Mouse (Mus musculus) G1E-ER4 (cell line): ENCODE data around the gene Syce3. TPM values are rescaled to one million over a fixed set of nuclear protein-coding genes. Genes with fewer than 3 reads are reported as not detected.

Source experiments
- GATA1 ChIP-seq: IDR thresholded peaks from one replicate; pipeline ENCODE4 v1.8.0; 2012; ENCODE audit warnings: low read length, inconsistent platforms
- polyA plus RNA-seq: library from polyadenylated mRNA; stranded (reverse); fragments of >175 nt; gene quantifications from 2 replicates; pipeline ENCODE4 v1.2.3, GENCODE M21; 2012

The Syce3 gene
- polyA plus RNA-seq, result not detected in 2 replicates

GRCm38 (mm10) chr15:89410118-89410517, at the start of gene Syce3:
TSS of gene Syce3 (minus strand) at chr15:89410503.
- TF ChIP-seq GATA1, result no peak

DNA sequence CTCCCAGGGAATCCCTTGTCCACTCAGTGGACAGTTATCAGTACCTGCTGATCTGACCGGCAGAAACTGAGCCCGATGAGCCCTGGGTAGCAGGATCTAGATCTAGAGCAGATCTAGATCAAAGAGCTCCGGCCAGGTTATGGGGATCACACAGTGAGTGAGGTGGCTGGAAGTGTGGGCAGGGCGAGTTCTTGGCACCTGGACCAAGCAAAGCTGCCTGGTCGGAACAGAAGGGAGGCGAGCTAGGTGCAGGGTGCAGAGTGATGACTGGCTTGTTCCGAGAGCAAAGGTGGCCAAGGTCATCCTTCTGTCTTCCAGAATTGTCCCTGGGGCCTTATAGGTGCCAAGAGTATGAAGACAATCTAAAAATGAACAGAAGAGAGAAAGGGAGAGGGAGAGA, 49.5 kb upstream of the Syce3 start:
- TF ChIP-seq GATA1, result no peak

GRCm38 (mm10) chr15:89458942-89459341, 48.6 kb upstream of the Syce3 start:
- TF ChIP-seq GATA1, result no peak

DNA sequence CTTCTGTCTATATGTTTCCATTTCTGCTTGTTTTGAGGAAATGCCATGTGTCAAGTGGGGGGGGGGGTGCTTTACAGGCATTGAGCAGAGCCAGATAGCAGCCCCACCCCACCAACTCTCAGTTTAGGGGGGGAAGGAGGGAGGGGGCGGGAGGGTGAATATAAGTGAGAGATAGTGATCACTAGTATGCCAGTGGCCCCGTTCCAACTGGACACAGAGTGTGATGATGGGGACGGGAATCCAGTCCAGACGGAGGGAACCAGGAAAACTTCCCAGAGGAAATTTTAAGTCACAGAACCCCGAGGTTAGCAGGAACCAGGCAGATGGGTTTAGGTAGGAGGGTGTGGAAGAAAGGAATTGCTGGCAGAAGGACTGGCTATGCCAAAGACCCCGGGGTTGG, 45.3 kb upstream of the Syce3 start:
- TF ChIP-seq GATA1, result no peak

- TF ChIP-seq GATA1, result no peak
These were observed 44.6 kb upstream of the Syce3 start for GRCm38 (mm10) chr15:89454857-89455256.

GRCm38 (mm10) chr15:89453865-89454478, 43.7 kb upstream of the Syce3 start, which contains the start of gene Mapk8ip2:
TSS of gene Mapk8ip2 (plus strand) at chr15:89453913.
- TF ChIP-seq GATA1, result no peak

GRCm38 (mm10) chr15:89452906-89453864, 42.9 kb upstream of the Syce3 start:
- no peak for TF ChIP-seq GATA1

GRCm38 (mm10) chr15:89442486-89443070, 32.3 kb upstream of the Syce3 start:
- TF ChIP-seq GATA1, result no peak

- TF ChIP-seq GATA1, result no peak
These were observed 25.6 kb upstream of the Syce3 start for GRCm38 (mm10) chr15:89435878-89436277.

- no peak for TF ChIP-seq GATA1
These were observed 23.8 kb upstream of the Syce3 start for GRCm38 (mm10) chr15:89434136-89434535.

- TF ChIP-seq GATA1, result no peak
These were observed 22.6 kb upstream of the Syce3 start for GRCm38 (mm10) chr15:89432946-89433345.

GRCm38 (mm10) chr15:89431806-89432205, 21.5 kb upstream of the Syce3 start:
- no peak for TF ChIP-seq GATA1

DNA sequence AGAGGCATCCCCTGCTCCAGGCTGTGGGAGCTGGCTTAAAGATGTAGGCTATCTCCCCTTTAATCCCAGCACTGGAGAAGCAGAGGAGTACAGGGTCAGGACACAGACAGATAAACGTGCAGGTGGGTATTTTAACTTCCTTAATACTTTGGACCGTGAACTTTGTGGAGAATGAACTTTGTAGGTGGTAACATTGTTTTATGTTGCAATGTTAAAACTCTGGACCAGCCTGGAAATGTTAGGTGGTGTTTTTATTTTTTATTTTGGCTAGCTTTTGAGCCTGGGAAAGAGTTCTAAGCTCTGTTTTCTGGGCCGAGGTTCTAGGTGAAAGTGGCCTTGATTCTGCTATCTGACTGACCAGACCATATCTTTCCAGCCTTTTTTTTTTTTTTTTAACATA, 21.0 kb upstream of the Syce3 start:
- no peak for TF ChIP-seq GATA1

GRCm38 (mm10) chr15:89430341-89430740, 20.0 kb upstream of the Syce3 start:
- TF ChIP-seq GATA1, result no peak

DNA sequence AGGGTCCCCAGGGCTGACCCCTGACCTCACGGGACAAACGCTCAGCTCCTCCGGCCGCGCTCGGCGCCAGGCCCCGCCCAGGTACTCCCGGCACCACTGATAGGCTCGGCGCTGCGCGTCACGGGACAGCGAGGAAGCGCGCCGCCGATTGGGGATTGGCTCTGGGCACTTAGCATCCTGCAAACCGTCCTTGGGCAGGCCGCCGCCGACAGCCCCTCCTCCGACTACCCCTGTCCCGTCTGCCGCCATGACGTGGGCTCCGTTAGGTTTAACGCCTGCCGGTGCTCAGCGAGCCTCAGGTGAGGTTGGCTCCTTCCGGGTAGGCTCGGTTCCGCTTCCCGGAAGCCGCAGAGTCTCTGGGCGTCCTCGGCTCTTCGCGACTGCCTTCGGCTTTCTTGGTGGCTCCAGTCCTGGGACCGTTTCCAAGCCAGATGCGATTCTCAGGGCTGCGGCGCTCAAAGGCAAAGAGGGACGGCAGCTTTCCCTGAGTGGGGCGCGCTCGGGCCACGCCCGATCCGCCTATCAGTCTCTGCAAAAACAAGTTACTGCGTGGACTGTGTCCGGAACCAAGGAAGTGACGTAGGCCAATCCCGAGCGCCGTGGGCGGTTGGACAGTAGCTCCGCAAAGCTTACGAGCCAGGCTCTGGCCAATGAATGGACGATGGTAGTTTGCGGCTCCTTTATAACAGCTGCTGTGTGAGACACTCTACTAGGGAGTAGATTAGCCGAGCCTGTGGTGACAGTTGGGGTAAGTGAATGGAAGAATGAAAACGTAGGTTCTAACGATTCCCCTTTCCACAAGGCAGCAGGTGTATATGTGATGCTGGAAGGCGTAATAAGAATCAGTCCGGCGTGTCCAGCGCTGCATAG, 19.3 kb upstream of the Syce3 start, which contains the start of the genes C730034F03Rik, Gm44502 and Chkb:
Gene C730034F03Rik, plus strand, starts transcription at position 238 of the 870 bp plus-strand sequence.
Gene Gm44502, minus strand, starts transcription at position 345 of the 870 bp plus-strand sequence.
Gene Chkb, minus strand, starts transcription at position 557 of the 870 bp plus-strand sequence.
- no peak for TF ChIP-seq GATA1
